ENCODE assay signal across 14 mouse cellular contexts in the genomic region with DNA sequence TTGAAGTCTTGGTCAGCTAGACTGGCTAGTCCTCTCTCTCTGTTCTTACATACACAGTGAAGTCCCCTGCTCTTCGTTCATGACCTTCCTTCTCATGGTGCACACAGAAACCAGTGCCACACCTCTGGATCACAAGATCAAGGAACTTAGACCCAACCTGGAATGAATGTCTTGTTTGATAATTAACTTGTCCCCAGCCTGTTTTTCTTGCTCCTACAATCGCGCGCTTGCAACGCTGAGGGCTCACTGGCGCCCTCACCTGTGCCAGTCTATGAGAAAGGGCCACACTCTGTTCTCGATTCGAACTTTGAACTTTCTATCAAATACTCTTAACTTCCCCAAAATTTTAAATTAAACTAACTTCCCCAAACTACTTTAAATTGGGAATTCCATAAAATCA. TPM values are rescaled to one million over a fixed set of nuclear protein-coding genes. Genes with fewer than 3 reads are reported as not detected.
DNase-seq lines count a peak whose midpoint lies in the region; ATAC-seq and TF ChIP-seq lines count a peak whose summit lies in the region.
"Had no signal": no experiment of that assay in that cellular context is flagged by ENCODE, and none has a peak within 500 bp of the region (broad histone marks: within the 10 kb centered on the region; RNA-seq: fewer than 3 reads in every experiment).

No protein-coding gene starts in this region.

- no peak overlapping the region for H3K27ac ChIP-seq in liver, embryonic 14.5 days
- no peak overlapping the region for H3K27ac ChIP-seq in liver, embryonic 11.5 days (ENCODE audit: low read depth, low read length)
- H3K27ac ChIP-seq in ES-Bruce4 (ENCODE audit: insufficient read depth, low read length), result no peak overlapping the region
- peak overlapping the region; percentile 77 for H3K27ac ChIP-seq in intestine, embryonic 15.5 days
- H3K27ac ChIP-seq: embryonic facial prominence, embryonic 10.5 days; limb, embryonic 12.5 days; macrophage had no signal

- no peak for TF ChIP-seq EP300 in liver, embryonic 14.5 days (IDR thresholded peaks at IDR 0.05; ENCODE audit: low read depth)
- TF ChIP-seq EP300 in ES-Bruce4 (IDR thresholded peaks at IDR 0.05; ENCODE audit: insufficient read depth, low read depth, low read length), result no peak

- no peak overlapping the region for H3K4me2 ChIP-seq in liver, embryonic 14.5 days (ENCODE audit: low read depth)
- no peak overlapping the region for H3K4me2 ChIP-seq in liver, embryonic 11.5 days
- 0 out of 2 replicates have a peak overlapping the region, but pooled peaks have one; percentile 11 for H3K4me2 ChIP-seq in intestine, embryonic 15.5 days (replicated peaks)
- H3K4me2 ChIP-seq: limb, embryonic 12.5 days had no signal

- H3K4me3 ChIP-seq in liver, embryonic 14.5 days (ENCODE audit: insufficient read depth in 1 of 2, low read depth in 2 of 2, low read length in 2 of 2), result no peak overlapping the region
- no peak overlapping the region for H3K4me3 ChIP-seq in liver, embryonic 11.5 days (ENCODE audit: low read depth, low read length)
- no peak overlapping the region for H3K4me3 ChIP-seq in ES-Bruce4 (ENCODE audit: low read depth, low read length)
- no peak overlapping the region for H3K4me3 ChIP-seq in intestine, embryonic 15.5 days (replicated peaks)
- H3K4me3 ChIP-seq: embryonic facial prominence, embryonic 10.5 days; limb, embryonic 12.5 days had no signal

- H3K9ac ChIP-seq in liver, embryonic 14.5 days (replicated peaks), result no peak overlapping the region
- no peak overlapping the region for H3K9ac ChIP-seq in liver, embryonic 11.5 days (ENCODE audit: low read depth, low read length)
- H3K9ac ChIP-seq in ES-Bruce4 (ENCODE audit: low read depth, poor library complexity, severe bottlenecking), result no peak overlapping the region
- no peak overlapping the region for H3K9ac ChIP-seq in intestine, embryonic 15.5 days
- H3K9ac ChIP-seq: limb, embryonic 12.5 days had no signal

- no peaks in the 10 kb centered on the region for H3K36me3 ChIP-seq in liver, embryonic 14.5 days (replicated peaks; ENCODE audit: control insufficient read depth, insufficient read depth, low read depth)
- H3K36me3 ChIP-seq in liver, embryonic 11.5 days (ENCODE audit: control insufficient read depth, insufficient read depth, low read length), result no peaks in the 10 kb centered on the region
- no peaks in the 10 kb centered on the region for H3K36me3 ChIP-seq in ES-Bruce4 (ENCODE audit: control insufficient read depth, insufficient read depth, low read length, poor library complexity, severe bottlenecking)
- no peaks in the 10 kb centered on the region for H3K36me3 ChIP-seq in intestine, embryonic 15.5 days
- H3K36me3 ChIP-seq: limb, embryonic 12.5 days had no signal

- no peak for DNase-seq in liver, embryonic 14.5 days (ENCODE audit: low read depth in 3 of 3, low spot score in 3 of 3)
- no peak for DNase-seq in liver, embryonic 11.5 days (ENCODE audit: low spot score)
- peak; percentile 64 to 75 for DNase-seq in kidney, postnatal 4 days
- DNase-seq in adrenal gland, postnatal 4 days (ENCODE audit: low spot score in 2 of 2), result no peak
- DNase-seq in heart, adult 8-10 months (ENCODE audit: low spot score), result no peak
- no peak for DNase-seq in thymus, postnatal 10 days (ENCODE audit: low spot score in 2 of 2)
- DNase-seq: cerebellum, adult 9-10 months; thymus, adult 18-20 months had no signal

- H3K27me3 ChIP-seq in liver, embryonic 14.5 days (ENCODE audit: control insufficient read depth, insufficient read depth, low read length), result no peaks in the 10 kb centered on the region
- peaks cover 26% of the 10 kb centered on the region for H3K27me3 ChIP-seq in liver, embryonic 11.5 days (replicated peaks; ENCODE audit: control insufficient read depth, insufficient read depth, low read length)
- H3K27me3 ChIP-seq in ES-Bruce4 (ENCODE audit: control insufficient read depth, insufficient read depth, low read length, poor library complexity, severe bottlenecking), result no peaks in the 10 kb centered on the region
- H3K27me3 ChIP-seq in intestine, embryonic 15.5 days (replicated peaks), result no peaks in the 10 kb centered on the region

- 44% methylated on average over 8 of the region's 8 CpGs for WGBS in liver, embryonic 14.5 days (ENCODE audit: insufficient replicate concordance)
- 55% methylated on average over 8 of the region's 8 CpGs for WGBS in liver, embryonic 11.5 days
- 48% methylated on average over 8 of the region's 8 CpGs for WGBS in intestine, embryonic 15.5 days

- no peaks in the 10 kb centered on the region for H3K9me3 ChIP-seq in liver, embryonic 14.5 days (ENCODE audit: control insufficient read depth, low read length)
- no peaks in the 10 kb centered on the region for H3K9me3 ChIP-seq in liver, embryonic 11.5 days (ENCODE audit: control insufficient read depth, low read length)
- no peaks in the 10 kb centered on the region for H3K9me3 ChIP-seq in ES-Bruce4 (replicated peaks; ENCODE audit: control insufficient read depth, insufficient read depth, low read length, poor library complexity, severe bottlenecking)
- H3K9me3 ChIP-seq in intestine, embryonic 15.5 days, result no peaks in the 10 kb centered on the region
- H3K9me3 ChIP-seq: embryonic facial prominence, embryonic 10.5 days; limb, embryonic 12.5 days had no signal

- ATAC-seq in liver, embryonic 14.5 days (ENCODE audit: insufficient read depth), result no peak
- ATAC-seq in liver, embryonic 11.5 days (replicated peaks; ENCODE audit: low FRiP score), result no peak
- ATAC-seq in intestine, embryonic 15.5 days, result peak; percentile 83

- TF ChIP-seq CTCF in liver, embryonic 14.5 days (IDR thresholded peaks at IDR 0.05; ENCODE audit: low read depth), result peak; percentile 27
- peak; percentile 46 for TF ChIP-seq CTCF in ES-Bruce4 (IDR thresholded peaks at IDR 0.05; ENCODE audit: low read depth, low read length)

- no peaks in the 10 kb centered on the region for H3K4me1 ChIP-seq in liver, embryonic 14.5 days (replicated peaks; ENCODE audit: control insufficient read depth in 2 of 2, insufficient read depth in 2 of 2, low read length in 1 of 2)
- H3K4me1 ChIP-seq in liver, embryonic 11.5 days (replicated peaks; ENCODE audit: control insufficient read depth, insufficient read depth, low read length), result no peaks in the 10 kb centered on the region
- no peaks in the 10 kb centered on the region for H3K4me1 ChIP-seq in ES-Bruce4 (ENCODE audit: control insufficient read depth, insufficient read depth, low read length)
- peaks cover 5% of the 10 kb centered on the region for H3K4me1 ChIP-seq in intestine, embryonic 15.5 days (replicated peaks)

- no peak for TF ChIP-seq POLR2A in ES-Bruce4 (IDR thresholded peaks at IDR 0.05; ENCODE audit: insufficient read depth, low read length)

RNA-seq across cellular contexts. Expression of gene Scn8a, which starts 47.8 kb away (rescaled TPM):
- polyA plus RNA-seq in liver, embryonic 14.5 days (2012; rRNA removed), result 0.13 and 0.21 TPM in 2 replicates
- 0.41 TPM in 1 of 2 replicates, not detected in the other for polyA plus RNA-seq in liver, embryonic 14.5 days (2014; fragmentation: Nextera tagmentation; extraction: Ambion mirVana)
- polyA plus RNA-seq in liver, embryonic 11.5 days (2014; fragmentation: Nextera tagmentation; extraction: Ambion mirVana), result 0.71 and 0.73 TPM in 2 replicates
- 7.0 and 8.9 TPM in 2 replicates for polyA plus RNA-seq in ES-Bruce4 (2011; ENCODE audit: insufficient read depth, insufficient read length, low read depth, missing spikeins)
- 2.1 and 2.6 TPM in 2 replicates for polyA plus RNA-seq in intestine, embryonic 15.5 days (2015; fragmentation: Nextera tagmentation; extraction: Ambion mirVana)
- total RNA-seq in adrenal gland, postnatal 4 days (2021), result 10 to 100 TPM; 10.9 to 13.6 TPM
- total RNA-seq in heart, adult 8-10 months (2022), result 1 to 10 TPM in 1 of 4 experiments, under 1 TPM in 2, not detected in 1; 0.41 to 1.2 (median 0.55) TPM
- total RNA-seq: hematopoietic stem cell, adult 5-6 weeks had no signal
- polyA plus RNA-seq: macrophage had no signal

Comparison
In these comparisons a context has a peak if more than half of its experiments do, and no peak if none do; other contexts are left out.
1. DNase-seq: peak in kidney, postnatal 4 days (2 of 2); none in liver, embryonic 14.5 days (0 of 3), liver, embryonic 11.5 days (single experiment), adrenal gland, postnatal 4 days (0 of 2), heart, adult 8-10 months (single experiment) and thymus, postnatal 10 days (0 of 2).